ENCODE assay signal across 27 mouse cellular contexts in the genomic region with DNA sequence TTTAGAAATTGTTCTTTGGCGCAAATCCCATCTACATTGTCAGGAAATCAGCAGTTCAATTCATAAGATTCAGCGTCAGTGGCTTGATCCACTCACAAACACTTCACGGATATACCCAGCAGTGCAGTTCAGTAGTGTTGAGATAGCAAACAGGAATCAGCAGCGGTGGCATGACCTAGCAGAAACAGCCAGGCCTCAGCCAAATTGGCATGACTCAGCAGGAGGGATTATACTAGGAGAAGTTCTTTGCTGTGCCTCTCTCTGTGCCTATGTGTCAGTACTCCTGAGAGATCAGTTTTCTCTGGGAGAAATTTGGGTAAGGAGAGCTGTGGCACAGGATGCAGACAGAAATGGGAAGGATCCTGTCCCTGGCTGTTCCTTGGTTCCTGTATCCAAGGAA. TPM values are rescaled to one million over a fixed set of nuclear protein-coding genes. Genes with fewer than 3 reads are reported as not detected.
DNase-seq lines count a peak whose midpoint lies in the region; ATAC-seq lines count a peak whose summit lies in the region.
"Had no signal": no experiment of that assay in that cellular context is flagged by ENCODE, and none has a peak within 500 bp of the region (broad histone marks: within the 10 kb centered on the region; RNA-seq: fewer than 3 reads in every experiment).

No protein-coding gene starts in this region.

- peak; percentile 28 for DNase-seq in adrenal gland, adult 2 months
- DNase-seq in adrenal gland, postnatal 10 days = no peak
- peak; percentile 31 for DNase-seq in adipocyte (ENCODE audit: low spot score)
- peak; percentile 24 for DNase-seq in liver, embryonic 11.5 days (ENCODE audit: low spot score)
- no peak for DNase-seq in right cerebral cortex, postnatal 10 days (ENCODE audit: low spot score in 2 of 2)
- DNase-seq: cerebellum, adult 2 months; cerebellum, postnatal 36 days; gastrocnemius, postnatal 14 days; heart, adult 11 months; kidney, adult 9 months; kidney, postnatal 25 days; lung, embryonic 14.5 days had no signal

- no peaks in the 10 kb centered on the region for H3K36me3 ChIP-seq in liver, embryonic 11.5 days (ENCODE audit: control insufficient read depth, insufficient read depth, low read length)
- H3K36me3 ChIP-seq in hindbrain, embryonic 13.5 days = no peaks in the 10 kb centered on the region
- H3K36me3 ChIP-seq: embryonic facial prominence, embryonic 15.5 days; forebrain, embryonic 10.5 days; hindbrain, embryonic 15.5 days; intestine, embryonic 15.5 days; limb, embryonic 13.5 days; midbrain, embryonic 15.5 days; neural tube, embryonic 12.5 days had no signal

- H3K4me2 ChIP-seq in liver, embryonic 11.5 days = no peak overlapping the region
- no peak overlapping the region for H3K4me2 ChIP-seq in hindbrain, embryonic 13.5 days
- H3K4me2 ChIP-seq: embryonic facial prominence, embryonic 15.5 days; hindbrain, embryonic 15.5 days; intestine, embryonic 15.5 days; limb, embryonic 13.5 days; lung, embryonic 14.5 days; midbrain, embryonic 15.5 days; neural tube, embryonic 12.5 days had no signal

- no peaks in the 10 kb centered on the region for H3K27me3 ChIP-seq in liver, embryonic 11.5 days (replicated peaks; ENCODE audit: control insufficient read depth, insufficient read depth, low read length)
- H3K27me3 ChIP-seq in hindbrain, embryonic 13.5 days = no peaks in the 10 kb centered on the region
- H3K27me3 ChIP-seq: embryonic facial prominence, embryonic 15.5 days; hindbrain, embryonic 15.5 days; intestine, embryonic 15.5 days; limb, embryonic 13.5 days; megakaryocyte, embryonic 14.5 days; midbrain, embryonic 15.5 days; neural tube, embryonic 12.5 days had no signal

- WGBS in liver, embryonic 11.5 days = 65% methylated on average over 4 of the region's 4 CpGs
- 87% methylated on average over 4 of the region's 4 CpGs for WGBS in hindbrain, embryonic 13.5 days

- H3K27ac ChIP-seq in liver, embryonic 11.5 days (ENCODE audit: low read depth, low read length) = no peak overlapping the region
- H3K27ac ChIP-seq in hindbrain, embryonic 13.5 days = no peak overlapping the region
- H3K27ac ChIP-seq: embryonic facial prominence, embryonic 15.5 days; forebrain, embryonic 10.5 days; hindbrain, embryonic 15.5 days; intestine, embryonic 15.5 days; limb, embryonic 13.5 days; midbrain, embryonic 15.5 days; neural tube, embryonic 12.5 days had no signal

- no peak for ATAC-seq in liver, embryonic 11.5 days (replicated peaks; ENCODE audit: low FRiP score)
- 0 out of 2 replicates have a peak, but pooled peaks have one; percentile 30 for ATAC-seq in megakaryocyte-erythroid progenitor cell, adult 5-6 weeks (replicated peaks; ENCODE audit: low FRiP score, low TSS enrichment, poor library complexity, severe bottlenecking)
- no peak for ATAC-seq in cerebellum, adult (ENCODE audit: insufficient number of reproducible peaks, low FRiP score, low TSS enrichment)
- no peak for ATAC-seq in hindbrain, embryonic 13.5 days (ENCODE audit: low FRiP score)
- ATAC-seq: forebrain, embryonic 16.5 days; intestine, embryonic 15.5 days; midbrain, embryonic 15.5 days had no signal

- H3K4me3 ChIP-seq in liver, embryonic 11.5 days (ENCODE audit: low read depth, low read length) = no peak overlapping the region
- no peak overlapping the region for H3K4me3 ChIP-seq in hindbrain, embryonic 13.5 days
- H3K4me3 ChIP-seq: embryonic facial prominence, embryonic 15.5 days; forebrain, embryonic 10.5 days; hindbrain, embryonic 15.5 days; intestine, embryonic 15.5 days; limb, embryonic 13.5 days; megakaryocyte, embryonic 14.5 days; midbrain, embryonic 15.5 days; neural tube, embryonic 12.5 days had no signal

- H3K9me3 ChIP-seq in liver, embryonic 11.5 days (ENCODE audit: control insufficient read depth, low read length) = no peaks in the 10 kb centered on the region
- H3K9me3 ChIP-seq in hindbrain, embryonic 13.5 days = no peaks in the 10 kb centered on the region
- H3K9me3 ChIP-seq: embryonic facial prominence, embryonic 15.5 days; hindbrain, embryonic 15.5 days; intestine, embryonic 15.5 days; midbrain, embryonic 15.5 days; neural tube, embryonic 12.5 days had no signal

- no peaks in the 10 kb centered on the region for H3K4me1 ChIP-seq in liver, embryonic 11.5 days (replicated peaks; ENCODE audit: control insufficient read depth, insufficient read depth, low read length)
- H3K4me1 ChIP-seq in hindbrain, embryonic 13.5 days (replicated peaks) = no peaks in the 10 kb centered on the region
- H3K4me1 ChIP-seq: embryonic facial prominence, embryonic 15.5 days; forebrain, embryonic 10.5 days; hindbrain, embryonic 15.5 days; intestine, embryonic 15.5 days; limb, embryonic 13.5 days; midbrain, embryonic 15.5 days; neural tube, embryonic 12.5 days had no signal

- no peak overlapping the region for H3K9ac ChIP-seq in liver, embryonic 11.5 days (ENCODE audit: low read depth, low read length)
- H3K9ac ChIP-seq in hindbrain, embryonic 13.5 days = no peak overlapping the region
- H3K9ac ChIP-seq: embryonic facial prominence, embryonic 15.5 days; hindbrain, embryonic 15.5 days; intestine, embryonic 15.5 days; limb, embryonic 13.5 days; lung, embryonic 14.5 days; midbrain, embryonic 15.5 days; neural tube, embryonic 12.5 days had no signal

RNA-seq across cellular contexts. Expression of a gene that starts 16.0 kb away (rescaled TPM):
- under 1 TPM in 1 of 2 experiments, not detected in 1; 0.07 TPM for total RNA-seq in adrenal gland, adult 2 months (2021)
- polyA plus RNA-seq in adrenal gland, adult 2 months (2012; rRNA removed) = not detected in 2 replicates
- 1 to 10 TPM in 1 of 2 experiments, under 1 TPM in 1; 0.48 to 1.4 TPM for total RNA-seq in adrenal gland, postnatal 10 days (2021)
- 0.44 and 0.51 TPM in 2 replicates for polyA plus RNA-seq in liver, embryonic 11.5 days (2014; fragmentation: Nextera tagmentation; extraction: Ambion mirVana)
- not detected in 2 replicates for total RNA-seq in megakaryocyte-erythroid progenitor cell, adult 5-6 weeks (2014; fragmentation: Nextera tagmentation)
- total RNA-seq in megakaryocyte-erythroid progenitor cell, adult 5-6 weeks (2017) = not detected in 2 replicates
- polyA plus RNA-seq in hindbrain, embryonic 13.5 days (2015; fragmentation: Nextera tagmentation; extraction: Ambion mirVana) = not detected in 2 replicates
- total RNA-seq: gastrocnemius, postnatal 14 days; heart, postnatal 25 days had no signal
- polyA plus RNA-seq: forebrain, embryonic 16.5 days; hindbrain, embryonic 15.5 days; neural tube, embryonic 12.5 days; spleen, adult 2 months; testis, adult 2 months had no signal

RNA-seq across cellular contexts. Expression of a gene that starts 32.4 kb away (rescaled TPM):
- total RNA-seq in adrenal gland, adult 2 months (2021) = 10 to 100 TPM; 41.3 to 51.4 TPM
- 8.4 and 9.4 TPM in 2 replicates for polyA plus RNA-seq in adrenal gland, adult 2 months (2012; rRNA removed)
- total RNA-seq in adrenal gland, postnatal 10 days (2021) = 10 to 100 TPM; 67.7 to 77.8 TPM
- polyA plus RNA-seq in liver, embryonic 11.5 days (2014; fragmentation: Nextera tagmentation; extraction: Ambion mirVana) = 89.0 and 95.1 TPM in 2 replicates
- 44.5 and 60.0 TPM in 2 replicates for total RNA-seq in megakaryocyte-erythroid progenitor cell, adult 5-6 weeks (2014; fragmentation: Nextera tagmentation)
- 37.3 and 38.7 TPM in 2 replicates for total RNA-seq in megakaryocyte-erythroid progenitor cell, adult 5-6 weeks (2017)
- 165 and 171 TPM in 2 replicates for polyA plus RNA-seq in hindbrain, embryonic 13.5 days (2015; fragmentation: Nextera tagmentation; extraction: Ambion mirVana)

Comparison
In these comparisons a context has a peak if more than half of its experiments do, and no peak if none do; other contexts are left out.
1. DNase-seq: peak in adrenal gland, adult 2 months (single experiment), adipocyte (single experiment) and liver, embryonic 11.5 days (single experiment); none in adrenal gland, postnatal 10 days (single experiment) and right cerebral cortex, postnatal 10 days (0 of 2).